Mouse (Mus musculus) spleen, adult 2 months (tissue): ENCODE measurements at regions not wholly inside any gene's neighbourhood (a gene's known extent, or its start where the extent isn't known, plus 50 kb on each side); places are given as distances from the start of the nearest gene placed in this dataset.

Experiments
- DNase-seq, 2 experiments: peaks; one replicate each; pipeline versions ENCODE4 v3.0.0 to v3.0.0-alpha.2; 2012 to 2021; ENCODE audit warnings: low spot score in 2 of 2, low read depth in 1 of 2
- H3K27ac ChIP-seq: fragments of 200-500 bp; 2 replicates; pipeline ENCODE4 v1.5.1; 2012; ENCODE audit warnings: low read length, inconsistent platforms; ENCODE audit not compliant: insufficient read depth
- H3K27me3 ChIP-seq: fragments of 200-500 bp; 2 replicates; pipeline ENCODE4 v1.6.1; 2012; ENCODE audit warnings: mild to moderate bottlenecking, moderate library complexity, low read length, inconsistent platforms; ENCODE audit not compliant: control insufficient read depth, insufficient read depth
- H3K36me3 ChIP-seq: fragments of 200-500 bp; 2 replicates; pipeline ENCODE4 v1.6.1; 2012; ENCODE audit warnings: mild to moderate bottlenecking, low read length, inconsistent platforms; ENCODE audit not compliant: control insufficient read depth, insufficient read depth
- H3K4me1 ChIP-seq: fragments of 200-500 bp; 2 replicates; pipeline ENCODE4 v1.6.1; 2011; ENCODE audit warnings: inconsistent platforms; ENCODE audit not compliant: control insufficient read depth, insufficient read depth, insufficient read length
- H3K4me3 ChIP-seq: fragments of 200-500 bp; 2 replicates; pipeline ENCODE4 v1.5.1; 2011; ENCODE audit warnings: mild to moderate bottlenecking, inconsistent platforms; ENCODE audit not compliant: insufficient read depth, insufficient read length; ENCODE audit errors: extremely low read depth
- CTCF ChIP-seq: fragments of 200-500 bp; IDR thresholded peaks from 2 replicates; pipeline ENCODE4 v1.5.1; 2011; ENCODE audit warnings: mild to moderate bottlenecking, inconsistent platforms; ENCODE audit not compliant: insufficient read depth, insufficient read length, insufficient replicate concordance; ENCODE audit errors: extremely low read depth
- POLR2A ChIP-seq: fragments of 200-500 bp; IDR thresholded peaks from 2 replicates; pipeline ENCODE4 v1.6.1; 2011; ENCODE audit warnings: low read depth, low read length, inconsistent platforms
- WGBS: fragments of 180-500 bp; shearing (Covaris S2); methylation state at CpG from one replicate; pipeline ENCODE4 v1.1.7; 2018; 5-methylcytosine and 5-hydroxymethylcytosine counted together

- Histone ChIP-seq H3K27me3 (no peaks in the 10 kb centered on the region), H3K36me3 (no peaks in the 10 kb centered on the region; the same call in 1 of the 2 replicates), H3K4me1 (no peaks in the 10 kb centered on the region), H3K27ac (no peak overlapping the region), H3K4me3 (no peak overlapping the region)
- WGBS, result 85% methylated on average over 7 of the region's 7 CpGs
- DNase-seq, result no peak
- TF ChIP-seq POLR2A (no peak), CTCF (no peak)
These were observed 192.1 kb downstream of the Cd83 start for GRCm38 (mm10) chr13:43976676-43977075.

GRCm38 (mm10) chr13:43987338-43987737, 202.8 kb downstream of the Cd83 start:
- Histone ChIP-seq H3K4me1 (no peaks in the 10 kb centered on the region), H3K36me3 (no peaks in the 10 kb centered on the region), H3K27me3 (no peaks in the 10 kb centered on the region), H3K4me3 (no peak overlapping the region), H3K27ac (no peak overlapping the region)
- TF ChIP-seq CTCF (no peak), POLR2A (no peak)
- DNase-seq, result no peak
- 85% methylated on average over 6 of the region's 6 CpGs for WGBS

GRCm38 (mm10) chr13:43988421-43988820, 203.8 kb downstream of the Cd83 start:
- no peaks in the 10 kb centered on the region for H3K27me3 ChIP-seq
- H3K27ac ChIP-seq, result no peak overlapping the region
- TF ChIP-seq CTCF, result no peak
- no peak for TF ChIP-seq POLR2A
- H3K36me3 ChIP-seq, result no peaks in the 10 kb centered on the region
- no peaks in the 10 kb centered on the region for H3K4me1 ChIP-seq
- no peak for DNase-seq
- H3K4me3 ChIP-seq, result no peak overlapping the region
- whole genome bisulfite sequencing, result 87% methylated on average over 4 of the region's 4 CpGs

- no peak for DNase-seq
- H3K27me3 ChIP-seq, result no peaks in the 10 kb centered on the region
- H3K4me3 ChIP-seq, result no peak overlapping the region
- 87% methylated on average over 16 of the region's 16 CpGs for WGBS
- no peaks in the 10 kb centered on the region for H3K36me3 ChIP-seq
- no peaks in the 10 kb centered on the region for H3K4me1 ChIP-seq
- no peak overlapping the region for H3K27ac ChIP-seq
- TF ChIP-seq CTCF, result no peak
- TF ChIP-seq POLR2A, result no peak
These were observed 205.9 kb downstream of the Cd83 start for GRCm38 (mm10) chr13:43990281-43991101.

GRCm38 (mm10) chr13:43991774-43992173, 207.2 kb downstream of the Cd83 start:
- no peaks in the 10 kb centered on the region for H3K4me1 ChIP-seq
- H3K36me3 ChIP-seq, result no peaks in the 10 kb centered on the region
- WGBS, result 72% methylated on average over 5 of the region's 5 CpGs
- no peak overlapping the region for H3K4me3 ChIP-seq
- no peak overlapping the region for H3K27ac ChIP-seq
- DNase-seq, result no peak
- TF ChIP-seq POLR2A (no peak), CTCF (no peak)
- H3K27me3 ChIP-seq, result no peaks in the 10 kb centered on the region

GRCm38 (mm10) chr13:43992968-43993367, 208.4 kb downstream of the Cd83 start:
- Histone ChIP-seq H3K27me3 (no peaks in the 10 kb centered on the region), H3K4me1 (no peaks in the 10 kb centered on the region), H3K36me3 (no peaks in the 10 kb centered on the region), H3K27ac (no peak overlapping the region), H3K4me3 (no peak overlapping the region)
- TF ChIP-seq CTCF (no peak), POLR2A (no peak)
- no peak for DNase-seq

- Histone ChIP-seq H3K4me1 (no peaks in the 10 kb centered on the region), H3K4me3 (no peak overlapping the region), H3K27ac (no peak overlapping the region), H3K36me3 (no peaks in the 10 kb centered on the region), H3K27me3 (no peaks in the 10 kb centered on the region)
- TF ChIP-seq CTCF, result no peak
- TF ChIP-seq POLR2A, result no peak
- no peak for DNase-seq
- WGBS, result 98% methylated on average over 4 of the region's 4 CpGs
These were observed 209.8 kb downstream of the Cd83 start for GRCm38 (mm10) chr13:43994361-43994760.
